Mouse (Mus musculus) ES-E14 (cell line): ENCODE measurements around the gene Cyp2s1.

Source experiments
- HCFC1 ChIP-seq: IDR thresholded peaks from 2 replicates; pipeline ENCODE4 v1.6.1; 2012; ENCODE audit warnings: low read length, inconsistent platforms, borderline replicate concordance; ENCODE audit not compliant: insufficient read depth
- MAFK ChIP-seq: IDR thresholded peaks from 2 replicates; pipeline ENCODE4 v1.6.1; 2014; ENCODE audit warnings: mild to moderate bottlenecking, low read depth, low read length, inconsistent platforms; ENCODE audit not compliant: insufficient read depth
- ZC3H11A ChIP-seq: IDR thresholded peaks from 2 replicates; pipeline ENCODE4 v1.6.1; 2012; ENCODE audit warnings: low read depth, mild to moderate bottlenecking, inconsistent platforms, low read length, borderline replicate concordance
- ZNF384 ChIP-seq: IDR thresholded peaks from 2 replicates; pipeline ENCODE4 v1.6.1; 2012; ENCODE audit warnings: low read depth, low read length, inconsistent platforms

DNA sequence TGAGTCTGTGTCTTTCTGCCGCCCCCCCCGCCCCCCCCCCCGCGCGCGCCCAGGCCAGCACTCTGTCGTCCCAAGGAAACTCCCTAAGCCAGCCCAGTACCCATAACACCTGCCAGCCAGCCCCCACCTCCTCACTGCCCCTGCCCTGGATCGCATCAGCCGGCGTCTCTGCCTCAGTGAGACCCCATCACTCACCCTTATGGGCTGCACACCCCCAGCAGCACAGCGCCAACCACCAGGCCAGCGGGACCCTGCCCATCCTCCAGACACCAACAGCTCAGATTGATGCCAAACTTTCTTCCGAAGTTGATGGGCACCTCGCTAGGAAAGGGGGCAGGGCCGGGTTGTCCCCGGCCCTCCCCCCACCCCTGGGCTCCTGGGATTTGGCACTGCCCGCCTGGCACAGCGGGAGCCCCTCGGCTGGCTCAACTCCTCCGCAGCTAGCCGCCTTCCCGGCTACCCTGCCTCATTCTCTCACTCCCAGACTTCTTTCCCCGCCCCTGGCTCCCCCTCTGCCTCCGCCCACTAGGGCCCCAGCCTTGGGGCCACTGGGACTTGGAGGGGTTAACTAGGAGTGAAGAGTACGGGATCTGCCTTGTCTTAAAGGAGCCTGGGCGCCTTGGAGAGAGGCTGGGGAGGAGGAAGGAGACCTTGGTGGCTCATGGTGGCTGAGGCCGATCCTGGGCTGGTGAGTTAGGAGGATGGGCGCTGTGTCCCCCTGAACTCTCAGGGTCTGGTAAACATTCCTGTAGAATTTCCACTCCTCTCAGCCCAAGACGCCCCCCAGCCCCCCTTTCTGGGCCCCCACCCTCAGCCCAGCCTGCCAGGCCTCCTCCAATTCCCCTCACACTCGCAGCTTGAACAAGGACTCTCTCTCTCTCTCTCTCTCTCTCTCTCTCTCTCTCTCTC lies 28.2 kb downstream of the Cyp2s1 start, which contains the start of gene Axl:
- TF ChIP-seq ZNF384 (no peak), HCFC1 (no peak), MAFK (no peak), ZC3H11A (no peak)
